Mouse (Mus musculus): ENCODE measurements around the gene Rhot2. TPM values are rescaled to one million over a fixed set of nuclear protein-coding genes. Genes with fewer than 3 reads are reported as not detected.

The Rhot2 gene
- polyA plus RNA-seq, 2 experiments: 10.6 to 101 TPM

- no peak overlapping the region for H3K27ac ChIP-seq (replicated peaks; ENCODE audit: low read depth, low read length)
- WGBS: 5% methylated on average over 6 of the region's 6 CpGs
These were observed 43.6 kb downstream of the Rhot2 start for GRCm38 (mm10) chr17:25801029-25801428.

GRCm38 (mm10) chr17:25796951-25797369, 47.7 kb downstream of the Rhot2 start, which contains the start of gene Metrn:
TSS of gene Metrn (minus strand) at chr17:25797136.
- peak within 1 kb of the TSS; percentile 97 for H3K4me2 ChIP-seq (replicated peaks; ENCODE audit: low read depth, low read length, severe bottlenecking)
- H3K4me3 ChIP-seq (replicated peaks; ENCODE audit: low read length): peak within 1 kb of the TSS; percentile 81
- H3K27me3 ChIP-seq (ENCODE audit: control insufficient read depth, insufficient read depth, low read length): no peaks in the 10 kb centered on the region
- H3K4me1 ChIP-seq (ENCODE audit: control insufficient read depth, insufficient read depth, low read length): peaks cover 21% of the 10 kb centered on the region
- 0 out of 2 replicates have a peak, but pooled peaks have one; percentile 29 for TF ChIP-seq POLR2A (IDR thresholded peaks at IDR 0.05; ENCODE audit: borderline replicate concordance, extremely low read depth, insufficient read depth, insufficient read length)
- 0 out of 2 replicates have a peak within 1 kb of the TSS, but pooled peaks have one; percentile 4 for H3K27ac ChIP-seq (replicated peaks; ENCODE audit: low read depth, low read length)
- peak; percentile 92 for ATAC-seq (ENCODE audit: low FRiP score, low read depth)
- H3K9me3 ChIP-seq (ENCODE audit: control insufficient read depth, low read length): no peaks in the 10 kb centered on the region
- under 1% methylated on average over 29 of the region's 35 CpGs for WGBS
- peak within 1 kb of the TSS; percentile 70 for H3K9ac ChIP-seq (ENCODE audit: low read depth, low read length, severe bottlenecking)
- DNase-seq (ENCODE audit: low spot score): peak; percentile 82
- H3K36me3 ChIP-seq (ENCODE audit: control insufficient read depth, insufficient read depth, low read length): no peaks in the 10 kb centered on the region

More at GRCm38 (mm10) chr17:25801029-25801428, 43.6 kb downstream of the Rhot2 start:
- DNase-seq (ENCODE audit: low spot score): peak; percentile 79
- H3K4me2 ChIP-seq (replicated peaks; ENCODE audit: low read depth, low read length, severe bottlenecking): no peak overlapping the region
- H3K9ac ChIP-seq (ENCODE audit: low read depth, low read length, severe bottlenecking): no peak overlapping the region
- H3K36me3 ChIP-seq (ENCODE audit: control insufficient read depth, insufficient read depth, low read length): no peaks in the 10 kb centered on the region
- peaks cover 8% of the 10 kb centered on the region; the same call in 1 of the 2 replicates for H3K4me1 ChIP-seq (ENCODE audit: control insufficient read depth, insufficient read depth, low read length)
- no peaks in the 10 kb centered on the region for H3K9me3 ChIP-seq (ENCODE audit: control insufficient read depth, low read length)
- H3K4me3 ChIP-seq (replicated peaks; ENCODE audit: low read length): no peak overlapping the region
- no peak for ATAC-seq (ENCODE audit: low FRiP score, low read depth)
- no peak for TF ChIP-seq POLR2A (IDR thresholded peaks at IDR 0.05; ENCODE audit: borderline replicate concordance, extremely low read depth, insufficient read depth, insufficient read length)
- no peaks in the 10 kb centered on the region for H3K27me3 ChIP-seq (ENCODE audit: control insufficient read depth, insufficient read depth, low read length)

GRCm38 (mm10) chr17:25796211-25796771, 48.4 kb downstream of the Rhot2 start:
- H3K9ac ChIP-seq (ENCODE audit: low read depth, low read length, severe bottlenecking): peak overlapping the region; percentile 70
- ATAC-seq (ENCODE audit: low FRiP score, low read depth) (no peak), DNase-seq (ENCODE audit: low spot score) (no peak)
- H3K27me3 ChIP-seq (ENCODE audit: control insufficient read depth, insufficient read depth, low read length): no peaks in the 10 kb centered on the region
- no peak overlapping the region for H3K27ac ChIP-seq (replicated peaks; ENCODE audit: low read depth, low read length)
- under 1% methylated on average over 29 of the region's 37 CpGs for WGBS
- H3K4me3 ChIP-seq (replicated peaks; ENCODE audit: low read length): peak overlapping the region; percentile 81
- peaks cover 23% of the 10 kb centered on the region for H3K4me1 ChIP-seq (ENCODE audit: control insufficient read depth, insufficient read depth, low read length)
- TF ChIP-seq POLR2A (IDR thresholded peaks at IDR 0.05; ENCODE audit: borderline replicate concordance, extremely low read depth, insufficient read depth, insufficient read length): no peak
- peak overlapping the region; percentile 97 for H3K4me2 ChIP-seq (replicated peaks; ENCODE audit: low read depth, low read length, severe bottlenecking)
- no peaks in the 10 kb centered on the region for H3K36me3 ChIP-seq (ENCODE audit: control insufficient read depth, insufficient read depth, low read length)
- H3K9me3 ChIP-seq (ENCODE audit: control insufficient read depth, low read length): no peaks in the 10 kb centered on the region

- ATAC-seq (ENCODE audit: low FRiP score, low read depth): no peak
- peaks cover 27% of the 10 kb centered on the region for H3K4me1 ChIP-seq (ENCODE audit: control insufficient read depth, insufficient read depth, low read length)
These were observed 49.0 kb downstream of the Rhot2 start, which contains the start of gene AC134908.4 for GRCm38 (mm10) chr17:25795609-25796092. TSS of gene AC134908.4 (minus strand) at chr17:25795659.

GRCm38 (mm10) chr17:25794998-25795397, 49.7 kb downstream of the Rhot2 start:
- H3K4me2 ChIP-seq (replicated peaks; ENCODE audit: low read depth, low read length, severe bottlenecking): peak overlapping the region; percentile 97; the same call in 1 of the 2 replicates
- H3K4me1 ChIP-seq (ENCODE audit: control insufficient read depth, insufficient read depth, low read length): peaks cover 27% of the 10 kb centered on the region
- no peaks in the 10 kb centered on the region for H3K27me3 ChIP-seq (ENCODE audit: control insufficient read depth, insufficient read depth, low read length)
- DNase-seq (ENCODE audit: low spot score): no peak
- H3K4me3 ChIP-seq (replicated peaks; ENCODE audit: low read length): no peak overlapping the region
- H3K9ac ChIP-seq (ENCODE audit: low read depth, low read length, severe bottlenecking): no peak overlapping the region
- no peak for TF ChIP-seq POLR2A (IDR thresholded peaks at IDR 0.05; ENCODE audit: borderline replicate concordance, extremely low read depth, insufficient read depth, insufficient read length)
- no peak for ATAC-seq (ENCODE audit: low FRiP score, low read depth)
- H3K36me3 ChIP-seq (ENCODE audit: control insufficient read depth, insufficient read depth, low read length): no peaks in the 10 kb centered on the region
- WGBS: 92% methylated on average over 17 of the region's 17 CpGs
- no peaks in the 10 kb centered on the region for H3K9me3 ChIP-seq (ENCODE audit: control insufficient read depth, low read length)
- no peak overlapping the region for H3K27ac ChIP-seq (replicated peaks; ENCODE audit: low read depth, low read length)

More at GRCm38 (mm10) chr17:25795609-25796092, 49.0 kb downstream of the Rhot2 start, which contains the start of gene AC134908.4:
- H3K27ac ChIP-seq (replicated peaks; ENCODE audit: low read depth, low read length): no peak within 1 kb of the TSS
- no peaks in the 10 kb centered on the region for H3K27me3 ChIP-seq (ENCODE audit: control insufficient read depth, insufficient read depth, low read length)
- H3K9ac ChIP-seq (ENCODE audit: low read depth, low read length, severe bottlenecking): peak within 1 kb of the TSS; percentile 70
- peak; percentile 32 for DNase-seq (ENCODE audit: low spot score)
- H3K4me3 ChIP-seq (replicated peaks; ENCODE audit: low read length): peak within 1 kb of the TSS; percentile 81
- TF ChIP-seq POLR2A (IDR thresholded peaks at IDR 0.05; ENCODE audit: borderline replicate concordance, extremely low read depth, insufficient read depth, insufficient read length): no peak
- peak within 1 kb of the TSS; percentile 97 for H3K4me2 ChIP-seq (replicated peaks; ENCODE audit: low read depth, low read length, severe bottlenecking)
- WGBS: 12% methylated on average over 6 of the region's 6 CpGs
- no peaks in the 10 kb centered on the region for H3K9me3 ChIP-seq (ENCODE audit: control insufficient read depth, low read length)
- H3K36me3 ChIP-seq (ENCODE audit: control insufficient read depth, insufficient read depth, low read length): no peaks in the 10 kb centered on the region
